Mouse (Mus musculus) granulocyte monocyte progenitor cell, adult 5-6 weeks (primary cell): Measurements from ENCODE around the gene Emilin2. TPM values are rescaled to one million over a fixed set of nuclear protein-coding genes. Genes with fewer than 3 reads are reported as not detected.

Source experiments
- ATAC-seq: replicated peaks from 2 replicates; pipeline ENCODE4 v1.8.0; 2016; ENCODE audit warnings: mild to moderate bottlenecking, moderate TSS enrichment, inconsistent platforms; ENCODE audit not compliant: poor library complexity, severe bottlenecking
- total RNA-seq, 2 experiments: library from RNA; stranded (forward) in 1 of 2; stranded (reverse) in 1 of 2; fragments of 200-712, 200-1000 nt in 1 of 2; fragments of >200 nt in 1 of 2; fragmentation: Nextera tagmentation in 1 of 2; gene quantifications; 2 replicates each; pipeline ENCODE4 v1.2.3; 2014 to 2017

Gene Emilin2
- total RNA-seq, 2 experiments from 2014 or later: 14.3 to 25.0 TPM

- no peak for ATAC-seq
Measured at GRCm38 (mm10) chr17:71303444-71303843, 8.3 kb downstream of the Emilin2 start.

GRCm38 (mm10) chr17:71301413-71301812 is 10.4 kb downstream of the Emilin2 start:
- no peak for ATAC-seq

GRCm38 (mm10) chr17:71300338-71300737 is 11.4 kb downstream of the Emilin2 start:
- ATAC-seq: peak; percentile 90

- peak; percentile 93 for ATAC-seq
Measured at GRCm38 (mm10) chr17:71299879-71300278, 11.9 kb downstream of the Emilin2 start.

- ATAC-seq: peak; percentile 90
Measured at GRCm38 (mm10) chr17:71294570-71294969, 17.2 kb downstream of the Emilin2 start.

GRCm38 (mm10) chr17:71292897-71293296 is 18.9 kb downstream of the Emilin2 start:
- no peak for ATAC-seq

- no peak for ATAC-seq
Measured at GRCm38 (mm10) chr17:71291897-71292420, 19.8 kb downstream of the Emilin2 start.

- no peak for ATAC-seq
Measured at GRCm38 (mm10) chr17:71290486-71291410, 21.0 kb downstream of the Emilin2 start.

- no peak for ATAC-seq
Measured at GRCm38 (mm10) chr17:71289572-71290176, 22.1 kb downstream of the Emilin2 start.

GRCm38 (mm10) chr17:71288808-71289548 is 22.8 kb downstream of the Emilin2 start:
- no peak for ATAC-seq

- peak; percentile 93 for ATAC-seq
Measured at GRCm38 (mm10) chr17:71288145-71288758, 23.5 kb downstream of the Emilin2 start.

- no peak for ATAC-seq
Measured at GRCm38 (mm10) chr17:71287586-71287985, 24.2 kb downstream of the Emilin2 start.

GRCm38 (mm10) chr17:71285929-71286328 is 25.8 kb downstream of the Emilin2 start:
- ATAC-seq: peak; percentile 21

- no peak for ATAC-seq
Measured at GRCm38 (mm10) chr17:71284890-71285289, 26.9 kb downstream of the Emilin2 start.

GRCm38 (mm10) chr17:71283237-71283636 is 28.5 kb downstream of the Emilin2 start:
- no peak for ATAC-seq

- ATAC-seq: no peak
Measured at GRCm38 (mm10) chr17:71282716-71283115, 29.1 kb downstream of the Emilin2 start.

- ATAC-seq: peak; percentile 58
Measured at GRCm38 (mm10) chr17:71277701-71278491, 33.9 kb downstream of the Emilin2 start.

GRCm38 (mm10) chr17:71276771-71277170 is 35.0 kb downstream of the Emilin2 start:
- no peak for ATAC-seq

GRCm38 (mm10) chr17:71273901-71274300 is 37.9 kb downstream of the Emilin2 start:
- ATAC-seq: no peak
